Mouse (Mus musculus) small intestine, adult 2 months (tissue): ENCODE measurements around the gene Reps2.

Experiments
- CTCF ChIP-seq: fragments of 200-500 bp; IDR thresholded peaks from 2 replicates; pipeline ENCODE4 v1.5.1; 2012; ENCODE audit warnings: low read depth, mild to moderate bottlenecking, control low read depth, inconsistent platforms, low read length, moderate library complexity, mixed read lengths; ENCODE audit not compliant: insufficient replicate concordance, insufficient read length; ENCODE audit errors: extremely low read depth
- POLR2A ChIP-seq: fragments of 200-500 bp; IDR thresholded peaks from 2 replicates; pipeline ENCODE4 v1.6.1; 2012; ENCODE audit warnings: low read depth, mild to moderate bottlenecking, control low read depth, inconsistent platforms, low read length, moderate library complexity

GRCm38 (mm10) chrX:162545037-162545436 is 98.4 kb downstream of the Reps2 start:
- TF ChIP-seq CTCF (no peak), POLR2A (no peak)
